In the genomic region with DNA sequence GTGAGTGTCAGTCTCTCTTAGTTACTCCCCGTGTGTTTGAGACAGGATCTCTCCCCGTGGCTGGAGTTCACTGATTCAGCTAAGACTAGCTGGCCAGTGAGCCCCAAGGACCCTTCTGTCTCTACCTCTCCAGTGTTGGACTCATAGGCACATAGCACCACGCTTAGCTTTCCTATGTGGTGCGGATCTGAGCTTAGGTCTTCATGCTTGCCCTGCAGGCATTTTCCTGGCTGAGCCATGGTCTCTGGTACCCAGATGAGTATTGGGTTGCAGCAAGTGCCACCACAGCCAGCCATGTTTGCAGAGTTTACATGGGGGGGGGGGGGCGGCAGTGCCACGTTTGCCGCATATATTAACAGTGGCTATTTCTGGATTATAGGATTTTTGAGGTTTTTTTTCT, we compare ENCODE assay signal across 29 mouse cellular contexts.
A peak's percentile ranks its signal among the peaks of the same experiment; 100 is the strongest.
DNase-seq lines count a peak whose midpoint lies in the region; ATAC-seq and TF ChIP-seq lines count a peak whose summit lies in the region.
"Had no signal": no experiment of that assay in that cellular context is flagged by ENCODE, and none has a peak within 500 bp of the region (broad histone marks: within the 10 kb centered on the region; RNA-seq: fewer than 3 reads in every experiment).

No protein-coding gene starts in this region.

- H3K9me3 ChIP-seq in limb, embryonic 12.5 days, result no peaks in the 10 kb centered on the region
- no peaks in the 10 kb centered on the region for H3K9me3 ChIP-seq in limb, embryonic 10.5 days (replicated peaks)
- no peaks in the 10 kb centered on the region for H3K9me3 ChIP-seq in embryonic facial prominence, embryonic 13.5 days
- no peaks in the 10 kb centered on the region for H3K9me3 ChIP-seq in limb, embryonic 14.5 days (ENCODE audit: control insufficient read depth, low read length)
- H3K9me3 ChIP-seq: forebrain, embryonic 10.5 days; forebrain, embryonic 13.5 days; G1E; heart, embryonic 12.5 days; heart, embryonic 15.5 days; hindbrain, embryonic 10.5 days; hindbrain, embryonic 15.5 days had no signal

- 0 out of 2 replicates have a peak, but pooled peaks cover 3% of the 10 kb centered on the region for H3K36me3 ChIP-seq in limb, embryonic 12.5 days
- 0 out of 2 replicates have a peak, but pooled peaks cover 5% of the 10 kb centered on the region for H3K36me3 ChIP-seq in limb, embryonic 10.5 days
- H3K36me3 ChIP-seq in embryonic facial prominence, embryonic 13.5 days, result no peaks in the 10 kb centered on the region
- H3K36me3 ChIP-seq in limb, embryonic 14.5 days (ENCODE audit: control insufficient read depth, insufficient read depth, low read length), result no peaks in the 10 kb centered on the region
- H3K36me3 ChIP-seq: heart, embryonic 12.5 days; heart, embryonic 15.5 days; hindbrain, embryonic 15.5 days had no signal

- H3K4me3 ChIP-seq in limb, embryonic 12.5 days (replicated peaks), result no peak overlapping the region
- no peak overlapping the region for H3K4me3 ChIP-seq in limb, embryonic 10.5 days
- no peak overlapping the region for H3K4me3 ChIP-seq in embryonic facial prominence, embryonic 13.5 days
- H3K4me3 ChIP-seq in limb, embryonic 14.5 days (replicated peaks; ENCODE audit: low read length), result no peak overlapping the region
- H3K4me3 ChIP-seq: forebrain, embryonic 10.5 days; forebrain, embryonic 13.5 days; heart, embryonic 12.5 days; heart, embryonic 15.5 days; hindbrain, embryonic 10.5 days; hindbrain, embryonic 15.5 days had no signal

- no peak for ATAC-seq in limb, embryonic 12.5 days (ENCODE audit: insufficient number of reproducible peaks, insufficient read depth, low FRiP score, low TSS enrichment, low read depth)
- no peak for ATAC-seq in embryonic facial prominence, embryonic 13.5 days (ENCODE audit: insufficient number of reproducible peaks, insufficient read depth, low FRiP score, low TSS enrichment, low read depth)
- no peak for ATAC-seq in limb, embryonic 14.5 days (ENCODE audit: low FRiP score, low read depth)
- ATAC-seq: forebrain, embryonic 13.5 days; forebrain, embryonic 16.5 days; intestine, postnatal 0 days; Patski had no signal

- TF ChIP-seq POLR2A in limb, embryonic 14.5 days (IDR thresholded peaks at IDR 0.05; ENCODE audit: borderline replicate concordance, extremely low read depth, insufficient read depth, insufficient read length), result no peak

- peaks cover 30% of the 10 kb centered on the region for H3K4me1 ChIP-seq in limb, embryonic 12.5 days (replicated peaks)
- peaks cover 55% of the 10 kb centered on the region for H3K4me1 ChIP-seq in limb, embryonic 10.5 days
- peaks cover 48% of the 10 kb centered on the region for H3K4me1 ChIP-seq in embryonic facial prominence, embryonic 13.5 days
- H3K4me1 ChIP-seq in limb, embryonic 14.5 days (ENCODE audit: control insufficient read depth, insufficient read depth, low read length), result peaks cover 13% of the 10 kb centered on the region

- WGBS in limb, embryonic 12.5 days, result 70% methylated on average over 7 of the region's 7 CpGs
- 92% methylated on average over 7 of the region's 7 CpGs for WGBS in limb, embryonic 10.5 days
- 41% methylated on average over 7 of the region's 7 CpGs for WGBS in embryonic facial prominence, embryonic 13.5 days
- 65% methylated on average over 7 of the region's 7 CpGs for WGBS in limb, embryonic 14.5 days

- H3K9ac ChIP-seq in limb, embryonic 12.5 days (replicated peaks), result no peak overlapping the region
- no peak overlapping the region for H3K9ac ChIP-seq in embryonic facial prominence, embryonic 13.5 days
- H3K9ac ChIP-seq in limb, embryonic 14.5 days (ENCODE audit: low read depth, low read length, severe bottlenecking), result no peak overlapping the region
- H3K9ac ChIP-seq: forebrain, embryonic 13.5 days; heart, embryonic 12.5 days; heart, embryonic 15.5 days; hindbrain, embryonic 15.5 days had no signal

- H3K27me3 ChIP-seq in limb, embryonic 12.5 days, result no peaks in the 10 kb centered on the region
- no peaks in the 10 kb centered on the region for H3K27me3 ChIP-seq in limb, embryonic 10.5 days (ENCODE audit: low read depth, poor library complexity, severe bottlenecking)
- no peaks in the 10 kb centered on the region for H3K27me3 ChIP-seq in embryonic facial prominence, embryonic 13.5 days
- H3K27me3 ChIP-seq in limb, embryonic 14.5 days (ENCODE audit: control insufficient read depth, insufficient read depth, low read length), result no peaks in the 10 kb centered on the region
- H3K27me3 ChIP-seq: CH12.LX; forebrain, embryonic 13.5 days; heart, embryonic 12.5 days; heart, embryonic 15.5 days; hindbrain, embryonic 15.5 days; Patski had no signal

- intact Hi-C loops in left cerebral cortex, postnatal 14 days (cut with DNase I), result no loop called here

- peak overlapping the region; percentile 56; the same call in 1 of the 2 replicates for H3K27ac ChIP-seq in limb, embryonic 12.5 days
- no peak overlapping the region for H3K27ac ChIP-seq in limb, embryonic 10.5 days
- peak overlapping the region; percentile 89 for H3K27ac ChIP-seq in embryonic facial prominence, embryonic 13.5 days
- H3K27ac ChIP-seq in limb, embryonic 14.5 days (replicated peaks; ENCODE audit: low read depth, low read length), result 0 out of 2 replicates have a peak overlapping the region, but pooled peaks have one; percentile 33
- H3K27ac ChIP-seq: forebrain, embryonic 10.5 days; forebrain, embryonic 13.5 days; heart, embryonic 15.5 days; hindbrain, embryonic 10.5 days; hindbrain, embryonic 15.5 days had no signal

- DNase-seq in limb, embryonic 10.5 days (ENCODE audit: low spot score), result no peak
- DNase-seq in limb, embryonic 14.5 days (ENCODE audit: low spot score), result no peak
- DNase-seq in gastrocnemius, adult 8-10 months (ENCODE audit: low spot score in 2 of 2), result no peak
- DNase-seq in left cerebral cortex, postnatal 14 days (ENCODE audit: low spot score in 2 of 2), result no peak
- DNase-seq in gastrocnemius, postnatal 4 days (ENCODE audit: low spot score in 2 of 2), result no peak
- DNase-seq: adrenal gland, adult 2 months; adrenal gland, postnatal 14 days; B cell, adult 2 months; cerebellum, adult 11-12 months; cerebellum, adult 8-10 months; cerebellum, postnatal 10 days; cerebellum, postnatal 36 days; gastrocnemius, postnatal 14 days; heart, adult 18-20 months; heart, postnatal 10 days; heart, postnatal 36 days had no signal

- H3K4me2 ChIP-seq in limb, embryonic 12.5 days, result no peak overlapping the region
- peak overlapping the region; percentile 36 for H3K4me2 ChIP-seq in embryonic facial prominence, embryonic 13.5 days
- no peak overlapping the region for H3K4me2 ChIP-seq in limb, embryonic 14.5 days (replicated peaks; ENCODE audit: low read depth, low read length, severe bottlenecking)
- H3K4me2 ChIP-seq: forebrain, embryonic 13.5 days; heart, embryonic 12.5 days; heart, embryonic 15.5 days; hindbrain, embryonic 15.5 days had no signal
